Mouse (Mus musculus) activated CD4-positive, CD25-positive, alpha-beta regulatory T cell, adult 4 months (primary cell): ENCODE data around the gene Vrk3. TPM values are rescaled to one million over a fixed set of nuclear protein-coding genes. Genes with fewer than 3 reads are reported as not detected.
"Not testable (repeated sequence)": the region's sequence is repeated elsewhere in the genome, so short reads cannot be mapped to it uniquely, and the experiment has no call there.

ENCODE experiments used
- ATAC-seq: one replicate; pipeline ENCODE4 v1.8.0; 2017
- polyA plus RNA-seq, 2 experiments: library from polyadenylated mRNA; unstranded; fragments of 100-300 nt; shearing (Covaris generic); gene quantifications; one replicate each; pipeline ENCODE4 v1.2.1; 2017

Vrk3 gene
- polyA plus RNA-seq = 10 to 100 TPM; 60.2 to 68.7 TPM

- peak; percentile 92 for ATAC-seq
These were observed at the start of gene Vrk3 for GRCm38 (mm10) chr7:44748101-44749044. Gene Vrk3, plus strand, starts transcription at chr7:44748413.

- no peak for ATAC-seq
These were observed 46.3 kb upstream of the Vrk3 start for GRCm38 (mm10) chr7:44701921-44702320.

GRCm38 (mm10) chr7:44702985-44703384 lies 45.2 kb upstream of the Vrk3 start:
- ATAC-seq = no peak

GRCm38 (mm10) chr7:44704363-44704762 lies 43.9 kb upstream of the Vrk3 start:
- ATAC-seq = no peak

- ATAC-seq = no peak
These were observed 43.1 kb upstream of the Vrk3 start for GRCm38 (mm10) chr7:44705086-44705485.

GRCm38 (mm10) chr7:44706322-44706721 lies 41.9 kb upstream of the Vrk3 start:
- ATAC-seq = no peak

GRCm38 (mm10) chr7:44707169-44707675 lies 41.0 kb upstream of the Vrk3 start:
- ATAC-seq = no peak

- not testable (repeated sequence) for ATAC-seq
These were observed 40.1 kb upstream of the Vrk3 start for GRCm38 (mm10) chr7:44708093-44708492.

- no peak for ATAC-seq
These were observed 39.6 kb upstream of the Vrk3 start, which contains the start of gene Izumo2 for GRCm38 (mm10) chr7:44708574-44708973. Gene Izumo2, plus strand, starts transcription at chr7:44708742.

- no peak for ATAC-seq
These were observed 38.3 kb upstream of the Vrk3 start for GRCm38 (mm10) chr7:44709881-44710280.

- no peak for ATAC-seq
These were observed 26.2 kb upstream of the Vrk3 start for GRCm38 (mm10) chr7:44722058-44722457.

GRCm38 (mm10) chr7:44724316-44724715 lies 23.9 kb upstream of the Vrk3 start:
- no peak for ATAC-seq

- peak; percentile 73 for ATAC-seq
These were observed 21.9 kb upstream of the Vrk3 start for GRCm38 (mm10) chr7:44726343-44726742.

- ATAC-seq = no peak
These were observed 21.1 kb upstream of the Vrk3 start for GRCm38 (mm10) chr7:44727151-44727550.

GRCm38 (mm10) chr7:44728082-44728975 lies 19.9 kb upstream of the Vrk3 start:
- no peak for ATAC-seq

GRCm38 (mm10) chr7:44733723-44734122 lies 14.5 kb upstream of the Vrk3 start:
- no peak for ATAC-seq

- no peak for ATAC-seq
These were observed 6.9 kb upstream of the Vrk3 start for GRCm38 (mm10) chr7:44741361-44741760.

- ATAC-seq = no peak
These were observed 3.9 kb upstream of the Vrk3 start for GRCm38 (mm10) chr7:44744270-44744669.

- peak; percentile 58 for ATAC-seq
These were observed 3.1 kb upstream of the Vrk3 start for GRCm38 (mm10) chr7:44745076-44745475.

- ATAC-seq = no peak
These were observed 1.1 kb upstream of the Vrk3 start for GRCm38 (mm10) chr7:44747115-44747514.

- ATAC-seq = not testable (repeated sequence)
These were observed 2.7 kb downstream of the Vrk3 start, which contains the start of gene Zfp473 for GRCm38 (mm10) chr7:44750950-44751349. Gene Zfp473, minus strand, starts transcription at chr7:44751050.

- ATAC-seq = no peak
These were observed 9.0 kb downstream of the Vrk3 start for GRCm38 (mm10) chr7:44757164-44757563.

- no peak for ATAC-seq
These were observed 12.2 kb downstream of the Vrk3 start for GRCm38 (mm10) chr7:44760366-44760765.
